ENCODE assay signal across 17 mouse cellular contexts in the genomic region with DNA sequence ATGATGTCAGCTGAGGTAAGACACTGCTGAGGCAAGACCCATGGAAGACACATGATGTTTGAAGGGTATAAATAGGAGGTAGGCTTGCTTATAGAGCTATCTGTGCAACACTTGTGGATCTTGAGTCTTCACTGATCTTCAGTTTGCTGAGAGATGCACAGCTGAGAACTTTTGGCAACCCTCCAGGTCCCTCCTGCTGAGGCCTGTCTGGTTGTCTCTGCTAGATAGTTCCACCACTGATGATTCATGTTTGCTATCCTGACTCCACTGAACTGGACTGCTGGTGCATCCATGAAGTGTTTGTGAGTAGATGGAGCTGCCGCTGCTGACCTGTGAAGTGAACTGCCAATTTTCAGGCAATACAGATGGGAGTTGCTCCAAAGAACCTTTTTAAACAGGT.
DNase-seq lines count a peak whose midpoint lies in the region; ATAC-seq lines count a peak whose summit lies in the region.
"Had no signal": no experiment of that assay in that cellular context is flagged by ENCODE, and none has a peak within 500 bp of the region (broad histone marks: within the 10 kb centered on the region; RNA-seq: fewer than 3 reads in every experiment).

No protein-coding gene starts in this region.

- H3K9me3 ChIP-seq in forebrain, embryonic 14.5 days (replicated peaks; ENCODE audit: control insufficient read depth, low read length): no peaks in the 10 kb centered on the region
- no peaks in the 10 kb centered on the region for H3K9me3 ChIP-seq in forebrain, embryonic 13.5 days (replicated peaks)
- H3K9me3 ChIP-seq: hindbrain, embryonic 13.5 days; liver, embryonic 12.5 days; neural tube, embryonic 15.5 days had no signal

- H3K36me3 ChIP-seq in forebrain, embryonic 14.5 days (ENCODE audit: control insufficient read depth, insufficient read depth, low read length): no peaks in the 10 kb centered on the region
- H3K36me3 ChIP-seq in forebrain, embryonic 13.5 days (ENCODE audit: poor library complexity, severe bottlenecking): no peaks in the 10 kb centered on the region
- H3K36me3 ChIP-seq: hindbrain, embryonic 13.5 days; liver, embryonic 12.5 days; neural tube, embryonic 15.5 days had no signal

- no peak for ATAC-seq in forebrain, embryonic 14.5 days
- ATAC-seq in forebrain, embryonic 13.5 days: no peak
- ATAC-seq in megakaryocyte, adult 5-6 weeks (ENCODE audit: poor library complexity, severe bottlenecking): no peak
- ATAC-seq: CD4-positive, CD25-positive, alpha-beta regulatory T cell, adult 4 months; liver, embryonic 12.5 days; Patski had no signal

- WGBS in forebrain, embryonic 14.5 days: 86% methylated on average over 1 of the region's 1 CpGs
- 100% methylated on average over 1 of the region's 1 CpGs for WGBS in forebrain, embryonic 13.5 days

- H3K9ac ChIP-seq in forebrain, embryonic 14.5 days (ENCODE audit: low read length): no peak overlapping the region
- no peak overlapping the region for H3K9ac ChIP-seq in forebrain, embryonic 13.5 days
- H3K9ac ChIP-seq: hindbrain, embryonic 13.5 days; liver, embryonic 12.5 days; neural tube, embryonic 15.5 days had no signal

- no peak overlapping the region for H3K27ac ChIP-seq in forebrain, embryonic 14.5 days (ENCODE audit: low read depth, low read length)
- no peak overlapping the region for H3K27ac ChIP-seq in forebrain, embryonic 13.5 days
- H3K27ac ChIP-seq: hindbrain, embryonic 13.5 days; liver, embryonic 12.5 days; neural tube, embryonic 15.5 days had no signal

- H3K4me2 ChIP-seq in forebrain, embryonic 14.5 days (ENCODE audit: low read length): no peak overlapping the region
- no peak overlapping the region for H3K4me2 ChIP-seq in forebrain, embryonic 13.5 days
- H3K4me2 ChIP-seq: hindbrain, embryonic 13.5 days; liver, embryonic 12.5 days; neural tube, embryonic 15.5 days had no signal

- H3K4me3 ChIP-seq in forebrain, embryonic 14.5 days (ENCODE audit: low read depth, low read length): no peak overlapping the region
- no peak overlapping the region for H3K4me3 ChIP-seq in forebrain, embryonic 13.5 days
- H3K4me3 ChIP-seq: hindbrain, embryonic 13.5 days; liver, embryonic 12.5 days; megakaryocyte, embryonic 14.5 days; neural tube, embryonic 15.5 days had no signal

- peak; percentile 9 for DNase-seq in forebrain, embryonic 14.5 days (ENCODE audit: low spot score)
- peak; percentile 4 to 9 for DNase-seq in layer of hippocampus, postnatal 14 days (ENCODE audit: low spot score in 2 of 2)
- no peak for DNase-seq in layer of hippocampus, postnatal 25 days (ENCODE audit: extremely low spot score in 1 of 2, low spot score in 1 of 2)
- DNase-seq in 3T3-L1 (ENCODE audit: low read depth, low spot score): peak; percentile 5
- peak; percentile 75 for DNase-seq in brain, adult 2 months (ENCODE audit: low read depth, low spot score)
- DNase-seq in adrenal gland, adult 2 months: no peak
- DNase-seq: gastrocnemius, postnatal 36 days; kidney, adult 8-10 months; spleen, adult 18-20 months had no signal

- no peaks in the 10 kb centered on the region for H3K4me1 ChIP-seq in forebrain, embryonic 14.5 days (ENCODE audit: control insufficient read depth, insufficient read depth, low read length)
- H3K4me1 ChIP-seq in forebrain, embryonic 13.5 days: no peaks in the 10 kb centered on the region
- H3K4me1 ChIP-seq: hindbrain, embryonic 13.5 days; liver, embryonic 12.5 days; megakaryocyte, embryonic 14.5 days; neural tube, embryonic 15.5 days had no signal

- no peaks in the 10 kb centered on the region for H3K27me3 ChIP-seq in forebrain, embryonic 14.5 days (replicated peaks; ENCODE audit: control insufficient read depth, insufficient read depth, low read length)
- H3K27me3 ChIP-seq in forebrain, embryonic 13.5 days: no peaks in the 10 kb centered on the region
- H3K27me3 ChIP-seq: hindbrain, embryonic 13.5 days; liver, embryonic 12.5 days; megakaryocyte, embryonic 14.5 days; neural tube, embryonic 15.5 days; Patski had no signal

Comparison
In these comparisons a context has a peak if more than half of its experiments do, and no peak if none do; other contexts are left out.
1. DNase-seq: peak in forebrain, embryonic 14.5 days (single experiment), layer of hippocampus, postnatal 14 days (2 of 2), 3T3-L1 (single experiment) and brain, adult 2 months (single experiment); none in layer of hippocampus, postnatal 25 days (0 of 2) and adrenal gland, adult 2 months (single experiment).